Mouse (Mus musculus): ENCODE results near the gene Ralgapa2.
A peak's percentile ranks its signal among the peaks of the same experiment; 100 is the strongest.

The Ralgapa2 gene

GRCm38 (mm10) chr2:146361076-146361475, 151.1 kb downstream of the Ralgapa2 start:
- no peak for DNase-seq (ENCODE audit: low read depth)

DNA sequence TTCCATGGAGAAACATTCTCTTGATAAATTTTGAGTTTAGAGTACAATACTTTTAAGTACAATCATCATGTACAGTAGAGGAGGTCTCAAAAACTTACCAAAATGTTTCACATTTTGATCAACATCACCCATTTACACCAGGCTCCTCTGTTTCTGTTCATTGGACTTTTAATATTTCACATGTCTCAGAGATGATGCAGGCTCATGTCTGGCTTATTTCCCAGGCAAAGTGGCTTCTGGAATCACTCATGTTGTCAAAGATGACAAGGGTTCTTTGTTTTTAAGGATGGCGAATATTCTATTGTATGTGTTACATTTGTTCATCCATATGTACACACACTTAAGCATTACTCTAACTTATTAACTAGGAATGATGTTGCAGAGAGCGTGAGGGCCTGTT, 152.5 kb downstream of the Ralgapa2 start:
- DNase-seq (ENCODE audit: low read depth) = peak; percentile 48

DNA sequence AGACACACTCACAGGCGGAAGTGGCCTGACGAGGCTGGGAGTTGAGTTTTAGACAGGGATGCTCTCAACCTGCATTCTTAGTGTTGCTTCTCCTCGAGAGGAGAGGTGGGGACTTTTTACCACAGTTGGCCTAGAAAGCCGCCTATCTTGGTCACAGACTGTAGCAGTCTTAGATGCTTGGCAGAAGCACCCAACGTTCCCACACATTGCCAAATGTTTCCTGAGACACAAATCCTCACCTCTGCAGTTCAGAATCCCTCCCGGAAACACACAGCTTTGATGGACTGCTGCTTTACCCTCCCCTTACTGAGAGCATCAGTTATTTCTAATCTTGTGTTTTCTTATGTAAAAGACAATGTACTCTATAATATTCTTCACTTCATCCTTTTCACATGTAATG, 155.6 kb downstream of the Ralgapa2 start:
- no peak for DNase-seq (ENCODE audit: low read depth)

DNA sequence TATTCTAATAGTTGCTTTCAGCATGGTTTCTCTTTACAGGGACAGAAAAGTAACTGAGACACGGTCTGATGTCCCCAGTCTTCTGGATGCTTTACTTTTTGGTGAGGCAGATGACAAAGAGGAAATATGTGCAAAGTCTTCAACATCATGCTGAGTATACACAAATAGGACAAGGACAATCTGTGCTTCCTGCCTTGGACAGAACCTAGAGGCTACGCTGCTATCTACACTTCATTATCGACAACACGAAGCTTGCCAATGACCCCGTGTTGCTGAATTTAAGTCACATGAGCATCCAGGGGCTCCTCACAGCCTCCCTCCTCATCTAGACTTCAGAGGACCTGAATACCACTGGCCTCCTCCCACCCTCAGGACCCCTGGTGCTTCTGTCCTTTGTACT, 161.9 kb downstream of the Ralgapa2 start:
- DNase-seq (ENCODE audit: low read depth) = no peak

DNA sequence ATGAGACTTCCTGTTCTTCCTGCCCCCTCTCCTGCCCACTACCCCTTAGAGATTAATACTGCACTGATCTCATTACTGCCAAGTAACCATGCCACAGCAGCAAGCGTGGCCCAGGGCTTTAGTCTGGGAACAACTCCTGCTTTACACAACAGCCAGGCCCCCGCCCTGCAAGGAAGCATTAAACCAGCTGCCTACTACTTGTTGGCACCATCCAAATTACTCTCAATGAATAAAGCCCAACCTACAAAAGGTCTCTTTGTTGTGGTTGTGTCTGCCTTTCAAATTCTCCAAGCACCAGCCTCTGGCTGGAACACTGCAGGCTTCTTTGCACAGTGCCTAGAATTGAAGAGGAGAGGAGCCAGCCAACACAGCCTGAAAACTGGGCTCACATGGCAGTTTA, 164.2 kb downstream of the Ralgapa2 start:
- DNase-seq (ENCODE audit: low read depth) = no peak

DNA sequence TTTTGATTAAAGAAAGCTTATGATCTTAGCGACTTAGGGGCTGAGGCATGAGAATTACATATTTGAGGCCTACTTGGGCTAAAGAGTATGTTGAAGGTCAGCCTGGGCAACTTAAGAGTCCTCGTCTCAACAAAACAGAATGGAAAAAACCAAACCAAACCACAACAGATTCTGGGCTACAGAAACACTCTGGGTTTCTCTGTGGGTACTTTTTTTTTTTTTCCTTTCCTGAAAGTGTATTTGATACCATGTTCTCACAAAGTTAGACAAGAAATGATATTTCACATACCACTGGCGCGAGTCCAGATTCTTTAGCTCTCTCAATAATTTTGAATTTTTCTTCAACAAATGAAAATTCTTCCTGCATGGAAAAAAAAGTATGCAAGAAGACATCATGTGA, 172.1 kb downstream of the Ralgapa2 start:
- DNase-seq (ENCODE audit: low read depth) = no peak

DNA sequence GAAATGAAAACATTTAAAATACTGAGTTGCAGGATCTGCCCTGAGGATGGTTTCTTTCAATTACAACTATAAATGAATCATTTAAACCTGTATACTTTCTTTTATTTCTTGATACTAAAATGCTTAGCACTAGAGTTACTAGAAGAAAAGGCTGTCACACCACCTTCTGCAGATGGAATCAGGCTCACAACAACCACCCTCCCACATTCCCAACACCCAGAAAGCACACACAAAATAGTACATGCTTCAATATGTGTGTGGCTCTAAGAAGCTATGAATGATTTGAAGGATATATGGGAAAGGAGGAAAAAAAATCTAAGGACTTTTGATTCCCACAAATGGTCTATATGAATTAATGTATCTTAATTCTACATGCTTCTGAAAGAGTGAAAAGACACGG, 174.6 kb downstream of the Ralgapa2 start:
- DNase-seq (ENCODE audit: low read depth) = no peak

GRCm38 (mm10) chr2:146331894-146332476, 180.2 kb downstream of the Ralgapa2 start:
- DNase-seq (ENCODE audit: low read depth) = no peak

- no peak for DNase-seq (ENCODE audit: low read depth)
Measured at GRCm38 (mm10) chr2:146330772-146331281, 181.3 kb downstream of the Ralgapa2 start.

- no peak for DNase-seq (ENCODE audit: low read depth)
Measured at GRCm38 (mm10) chr2:146330101-146330500, 182.0 kb downstream of the Ralgapa2 start.

GRCm38 (mm10) chr2:146326654-146327053, 185.5 kb downstream of the Ralgapa2 start:
- DNase-seq (ENCODE audit: low read depth) = no peak

DNA sequence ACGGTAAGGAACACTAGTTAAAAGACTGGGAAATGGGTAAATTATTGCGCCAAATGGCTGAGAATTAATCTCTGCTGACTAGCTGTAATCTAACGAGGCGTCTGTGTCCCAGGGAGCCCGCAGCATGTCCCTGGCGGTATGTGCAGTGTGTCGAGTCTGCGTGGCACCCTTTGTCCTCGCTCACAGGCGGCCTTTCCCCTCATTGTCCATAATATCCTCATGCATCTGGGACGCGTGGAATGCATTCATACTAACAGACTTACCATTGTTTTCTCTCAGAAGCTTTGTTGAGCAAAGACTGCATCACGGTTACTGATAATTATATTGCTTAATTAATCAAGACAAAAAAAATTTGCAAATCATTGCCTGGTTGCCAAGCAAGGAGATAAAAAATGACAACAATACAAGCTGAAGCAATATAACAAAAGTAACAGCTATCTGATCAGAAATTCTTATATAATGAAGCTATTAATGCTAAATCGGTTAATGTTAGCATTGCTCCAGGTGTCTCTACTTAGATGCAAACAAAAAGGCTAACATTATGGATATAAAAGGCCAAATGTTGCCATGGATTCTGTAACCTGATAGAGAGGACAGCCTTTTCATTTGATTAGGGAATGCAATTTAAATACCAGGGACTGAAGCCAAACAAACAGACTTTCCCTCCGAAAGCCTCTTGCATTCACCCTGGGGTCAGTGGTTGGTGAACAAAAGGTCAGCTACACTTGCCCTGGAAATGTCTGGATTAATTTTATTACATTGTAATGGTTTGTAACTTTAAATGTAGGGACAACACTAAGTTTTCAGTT, 187.0 kb downstream of the Ralgapa2 start:
- DNase-seq (ENCODE audit: low read depth) = no peak

- DNase-seq (ENCODE audit: low read depth) = no peak
Measured at GRCm38 (mm10) chr2:146324140-146324906, 187.8 kb downstream of the Ralgapa2 start.

- no peak for DNase-seq (ENCODE audit: low read depth)
Measured at GRCm38 (mm10) chr2:146323528-146323927, 188.6 kb downstream of the Ralgapa2 start.

DNA sequence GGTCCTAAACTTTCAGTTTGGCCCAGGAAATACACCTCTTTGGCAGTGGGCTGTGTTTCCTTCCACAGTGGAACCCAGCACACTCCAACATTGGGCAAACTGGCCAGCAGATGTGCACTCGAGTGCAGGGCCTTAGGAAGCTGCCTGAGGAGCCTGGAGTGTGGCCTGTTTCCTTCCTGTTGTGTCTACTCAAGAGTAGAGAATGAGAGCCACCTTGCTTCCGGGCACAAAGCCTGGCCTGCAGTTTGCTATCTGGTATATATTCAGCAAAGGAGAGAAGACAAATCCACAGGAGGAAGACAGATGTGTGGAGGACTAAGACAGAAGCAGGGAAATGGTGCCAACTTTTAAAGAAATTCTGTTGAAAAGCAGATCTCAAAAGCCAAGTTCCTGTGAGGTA, 189.4 kb downstream of the Ralgapa2 start:
- DNase-seq (ENCODE audit: low read depth) = no peak

DNA sequence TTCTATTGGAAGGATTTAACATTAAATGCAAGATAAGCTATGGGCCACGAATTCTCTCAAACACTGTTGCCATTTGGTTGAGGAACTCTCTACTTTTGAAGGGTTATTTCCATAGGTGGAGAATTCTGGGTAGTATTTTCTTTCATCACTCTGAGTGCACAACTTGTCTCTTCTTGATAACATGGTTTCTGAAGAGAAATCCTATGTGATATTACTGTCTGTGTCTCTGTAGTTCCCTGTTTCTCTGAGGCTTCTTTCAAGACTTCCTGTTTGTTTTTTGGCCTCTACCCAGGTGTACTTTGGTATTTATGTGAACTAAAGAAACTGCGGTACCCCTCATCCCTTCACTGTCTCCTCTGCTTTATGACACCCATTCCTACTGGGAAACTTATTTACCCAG, 190.1 kb downstream of the Ralgapa2 start:
- no peak for DNase-seq (ENCODE audit: low read depth)

DNA sequence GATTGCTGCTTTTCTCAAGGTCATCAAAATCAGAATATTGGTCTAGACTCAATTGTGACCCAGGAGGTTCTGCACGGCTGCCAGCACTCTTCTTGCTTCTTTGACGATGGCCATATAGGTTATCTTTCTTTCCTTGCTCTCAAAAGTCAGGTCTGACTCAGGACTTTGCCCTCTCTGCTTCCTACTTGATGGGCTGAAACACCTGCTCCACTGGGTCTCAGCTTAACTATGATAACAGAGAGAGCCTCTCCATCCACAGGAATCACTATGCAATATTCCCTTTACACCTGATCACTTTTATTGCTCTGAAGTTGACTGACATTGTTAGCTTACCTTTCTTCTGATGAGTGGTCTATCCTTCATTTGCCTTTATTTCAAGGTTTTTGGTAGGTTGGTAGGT, 191.5 kb downstream of the Ralgapa2 start:
- DNase-seq (ENCODE audit: low read depth) = no peak

DNA sequence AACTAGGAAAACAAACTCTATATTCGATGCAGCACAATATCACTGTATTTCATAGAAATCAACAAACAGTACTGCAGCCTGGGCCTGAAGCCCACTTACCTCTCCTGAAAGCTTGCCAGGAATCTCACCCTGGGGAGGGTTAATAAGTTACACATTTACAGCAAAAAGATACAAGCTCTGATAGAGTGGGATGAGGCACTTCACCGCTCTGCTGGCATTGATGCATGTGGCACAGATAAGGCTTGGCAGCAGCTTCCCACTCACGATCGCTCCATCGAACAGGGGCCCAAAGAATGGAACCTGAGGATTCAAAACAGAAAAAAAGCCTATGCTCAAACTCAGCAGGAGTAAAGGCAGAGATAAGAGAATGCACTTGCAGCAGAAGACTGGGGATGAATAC, 197.4 kb downstream of the Ralgapa2 start:
- no peak for DNase-seq (ENCODE audit: low read depth)

- no peak for DNase-seq (ENCODE audit: low read depth)
Measured at GRCm38 (mm10) chr2:146313811-146314210, 198.3 kb downstream of the Ralgapa2 start.

DNA sequence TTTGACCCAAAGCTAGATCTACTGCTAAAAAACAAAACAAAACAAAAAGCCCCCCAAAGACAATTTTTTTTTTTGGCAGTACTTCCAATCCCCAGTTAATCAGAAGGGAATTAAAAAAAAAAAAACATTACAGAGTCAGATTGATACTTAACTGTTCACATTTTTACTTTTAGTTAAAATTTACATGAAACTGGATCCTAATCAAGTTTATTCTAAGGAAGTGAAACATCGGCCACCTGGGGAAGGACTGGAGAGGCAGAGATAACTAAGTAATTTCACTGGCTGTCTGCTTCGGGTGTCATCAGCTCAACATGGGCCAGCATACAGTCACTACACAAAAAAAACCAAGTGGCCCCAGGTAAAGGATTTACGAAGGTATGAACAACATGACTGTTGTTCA, 201.4 kb downstream of the Ralgapa2 start:
- no peak for DNase-seq (ENCODE audit: low read depth)

GRCm38 (mm10) chr2:146310291-146310690, 201.9 kb downstream of the Ralgapa2 start:
- DNase-seq (ENCODE audit: low read depth) = peak; percentile 25

DNA sequence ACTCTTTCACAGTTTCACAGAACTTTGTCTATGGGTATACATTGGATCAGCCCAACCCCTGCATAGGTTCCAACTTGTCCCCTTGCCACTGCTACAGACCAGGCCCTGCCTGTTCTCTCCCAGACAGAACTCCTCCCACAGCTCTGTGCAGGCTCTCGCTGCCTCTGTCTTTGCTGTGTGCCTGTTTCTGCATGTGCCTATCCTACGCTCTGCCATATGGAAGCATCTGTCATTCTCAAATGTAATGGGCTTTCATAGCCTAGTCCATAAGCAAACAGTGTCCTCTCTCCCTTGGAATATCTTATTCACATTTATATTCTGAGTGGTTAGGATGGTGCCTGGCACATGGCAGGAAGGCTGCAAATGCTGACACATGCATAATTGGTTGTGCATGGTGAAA, 202.7 kb downstream of the Ralgapa2 start:
- no peak for DNase-seq (ENCODE audit: low read depth)

GRCm38 (mm10) chr2:146307060-146307459, 205.1 kb downstream of the Ralgapa2 start:
- DNase-seq (ENCODE audit: low read depth) = peak; percentile 46

Measured in NIH3T3 (cell line).